Mouse (Mus musculus): ENCODE data around the gene Gucy2d.
A peak's percentile ranks its signal among the peaks of the same experiment; 100 is the strongest.

Gene Gucy2d

GRCm38 (mm10) chr7:98447585-98448308, 7.5 kb downstream of the Gucy2d start:
- no peak for DNase-seq

GRCm38 (mm10) chr7:98448309-98448630, 8.1 kb downstream of the Gucy2d start:
- DNase-seq = no peak

GRCm38 (mm10) chr7:98449696-98450095, 9.5 kb downstream of the Gucy2d start:
- no peak for DNase-seq

GRCm38 (mm10) chr7:98454397-98455120, 14.3 kb downstream of the Gucy2d start:
- DNase-seq = no peak

GRCm38 (mm10) chr7:98460319-98460718, 20.1 kb downstream of the Gucy2d start:
- no peak for DNase-seq

GRCm38 (mm10) chr7:98469089-98469488, 28.9 kb downstream of the Gucy2d start:
- no peak for DNase-seq

- no peak for DNase-seq
These were observed 32.3 kb downstream of the Gucy2d start for GRCm38 (mm10) chr7:98472529-98472928.

- DNase-seq = no peak
These were observed 34.3 kb downstream of the Gucy2d start for GRCm38 (mm10) chr7:98474558-98474957.

GRCm38 (mm10) chr7:98477153-98477552, 36.9 kb downstream of the Gucy2d start:
- peak; percentile 52 for DNase-seq

- no peak for DNase-seq
These were observed 40.3 kb downstream of the Gucy2d start for GRCm38 (mm10) chr7:98480481-98480880.

GRCm38 (mm10) chr7:98481066-98481734, 41.0 kb downstream of the Gucy2d start:
- peak; percentile 78 for DNase-seq

- DNase-seq = no peak
These were observed 41.6 kb downstream of the Gucy2d start for GRCm38 (mm10) chr7:98481861-98482260.

GRCm38 (mm10) chr7:98482551-98483267, 42.5 kb downstream of the Gucy2d start:
- no peak for DNase-seq

GRCm38 (mm10) chr7:98483268-98483607, 43.0 kb downstream of the Gucy2d start:
- no peak for DNase-seq

GRCm38 (mm10) chr7:98484878-98485277, 44.7 kb downstream of the Gucy2d start:
- no peak for DNase-seq

GRCm38 (mm10) chr7:98485508-98485907, 45.3 kb downstream of the Gucy2d start:
- DNase-seq = no peak

GRCm38 (mm10) chr7:98486471-98486917, 46.3 kb downstream of the Gucy2d start:
- no peak for DNase-seq

- no peak for DNase-seq
These were observed 47.2 kb downstream of the Gucy2d start for GRCm38 (mm10) chr7:98487202-98487980.

GRCm38 (mm10) chr7:98488398-98489130, 48.3 kb downstream of the Gucy2d start:
- no peak for DNase-seq

GRCm38 (mm10) chr7:98489131-98489530, 48.9 kb downstream of the Gucy2d start, which contains the start of gene Lrrc32:
Lrrc32 (plus strand) TSS chr7:98489283.
- DNase-seq = no peak

- peak; percentile 49 for DNase-seq
These were observed 49.4 kb downstream of the Gucy2d start for GRCm38 (mm10) chr7:98489623-98490084.

- no peak for DNase-seq
These were observed 50.1 kb downstream of the Gucy2d start for GRCm38 (mm10) chr7:98490328-98490727.
